Mouse (Mus musculus) layer of hippocampus, adult 8-10 months (tissue): ENCODE results near the gene Mettl16. TPM values are rescaled to one million over a fixed set of nuclear protein-coding genes. Genes with fewer than 3 reads are reported as not detected.

Experiments
- DNase-seq, 2 experiments: peaks; one replicate each; pipeline ENCODE4 v3.0.0; 2022; ENCODE audit warnings: low spot score in 2 of 2
- total RNA-seq, 4 experiments: library from RNA; stranded (reverse); gene quantifications; 2 replicates each; pipeline ENCODE4 v1.2.4; 2022

Mettl16 gene
- total RNA-seq, 4 experiments from 2014 or later: 23.4 to 33.0 (median 30.0) TPM

- no peak for DNase-seq
Observed at GRCm38 (mm10) chr11:74831191-74831605, 60.6 kb downstream of the Mettl16 start.

DNA sequence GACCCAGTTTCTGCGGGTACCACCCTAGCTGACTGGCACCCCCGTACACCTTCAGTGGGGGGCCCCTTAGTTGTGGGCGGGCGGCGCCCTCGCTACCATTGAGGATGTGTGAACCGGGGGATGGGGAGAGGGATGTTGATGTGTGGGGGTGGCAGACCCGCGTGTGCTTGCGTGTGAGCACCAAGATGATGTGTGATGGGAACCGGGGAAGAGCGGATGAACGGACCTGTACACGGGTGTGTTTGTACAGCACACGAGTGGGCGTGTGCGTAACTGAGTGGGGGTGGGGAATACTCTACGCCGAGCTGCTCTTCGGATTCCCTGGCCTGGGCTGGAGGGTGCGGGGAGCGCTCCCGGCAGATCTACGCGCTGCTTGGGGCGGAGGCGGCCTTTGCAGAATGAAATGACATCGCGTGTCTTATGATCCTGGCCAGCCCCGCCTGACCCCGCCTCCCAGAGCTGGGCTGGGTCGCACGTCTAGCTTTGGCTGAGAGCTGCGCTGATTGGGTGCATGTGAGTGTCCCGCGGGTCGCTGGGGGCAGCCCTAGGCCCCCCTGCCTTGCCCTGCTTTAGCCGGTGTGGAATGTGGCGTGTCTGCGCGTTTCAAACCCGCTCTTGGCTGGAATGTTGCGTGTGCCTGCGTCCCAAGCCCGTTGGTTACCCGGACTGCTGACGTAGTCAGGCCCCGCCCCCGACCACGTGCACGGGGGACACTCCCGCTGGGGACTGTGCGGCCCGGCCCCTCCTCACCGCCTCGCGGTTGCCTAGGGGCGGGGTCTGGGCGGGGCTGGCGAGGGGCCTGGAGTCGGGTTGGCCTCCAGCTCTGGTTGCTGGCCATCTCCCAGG lies 61.2 kb downstream of the Mettl16 start:
- DNase-seq: peak; percentile 97 to 98

DNA sequence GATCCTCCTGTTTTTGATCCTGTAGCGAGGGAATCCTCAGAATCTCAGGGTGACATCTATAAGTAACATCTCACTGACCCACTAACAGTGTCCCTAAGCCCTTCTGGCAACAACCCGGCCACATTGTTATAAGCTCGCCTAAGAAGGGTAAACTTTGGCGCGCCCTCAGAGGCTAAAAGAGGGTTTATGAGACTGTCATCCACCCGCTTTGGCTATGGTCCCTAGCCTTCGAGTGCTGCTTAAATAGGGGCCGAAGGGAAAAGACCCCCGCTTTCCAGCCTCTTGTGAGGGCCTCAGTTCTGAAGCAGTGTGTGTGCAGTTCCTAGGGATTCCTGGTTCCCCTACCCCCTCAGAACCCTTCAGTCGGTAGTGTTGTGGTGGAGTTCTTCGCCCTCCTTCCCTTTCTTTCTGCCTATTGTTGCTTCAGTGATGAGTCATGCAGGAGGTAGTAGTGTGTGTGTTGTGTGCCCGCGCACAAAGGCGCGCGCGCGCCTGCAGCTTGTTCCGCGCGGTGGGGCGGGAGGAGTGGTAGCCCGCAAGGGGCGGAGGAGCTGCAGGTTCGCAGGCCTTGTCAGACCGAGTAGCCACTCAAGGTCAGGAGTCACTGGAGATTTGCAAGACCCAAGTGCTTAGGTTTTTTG lies 62.0 kb downstream of the Mettl16 start:
- no peak for DNase-seq

DNA sequence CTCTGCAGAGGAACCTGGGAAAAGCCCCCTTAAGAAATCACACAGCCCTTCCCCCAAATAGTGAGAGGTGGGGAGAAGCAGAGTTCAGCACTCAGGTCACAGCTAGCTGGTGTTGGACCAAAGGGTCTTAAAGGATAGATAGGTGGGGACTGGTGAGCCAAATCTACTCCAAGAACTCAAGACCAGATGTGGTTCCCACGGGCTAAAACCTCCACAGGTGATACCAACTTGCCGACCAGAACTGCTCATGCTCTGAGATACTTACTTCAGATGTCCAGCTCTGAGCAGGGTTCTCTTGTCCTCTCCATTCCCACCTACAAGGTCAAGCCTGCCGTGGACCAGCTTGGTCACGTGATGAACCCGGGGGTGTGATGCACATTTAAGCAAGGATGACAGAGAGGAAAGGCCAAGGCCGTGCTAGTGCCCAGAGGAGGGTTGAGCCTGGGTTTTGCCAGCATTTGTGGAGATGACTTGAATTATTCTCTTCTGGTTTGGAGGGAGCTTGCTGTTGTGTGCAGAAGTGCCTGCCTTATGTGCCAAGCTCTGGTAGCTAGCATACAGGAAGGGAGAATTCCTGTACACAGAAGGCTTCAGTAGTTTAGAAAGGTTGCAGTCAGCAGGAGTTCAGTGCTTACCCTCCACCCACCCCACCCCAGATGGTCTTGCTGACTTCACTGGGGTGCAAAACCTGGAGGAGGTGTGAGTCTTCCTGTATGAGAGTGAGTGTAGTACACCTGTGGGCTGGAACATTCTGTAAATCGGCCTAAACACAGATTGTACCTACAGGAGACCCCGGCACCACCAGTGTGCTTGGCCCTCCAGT lies 63.1 kb downstream of the Mettl16 start:
- no peak for DNase-seq

- no peak for DNase-seq
Observed at GRCm38 (mm10) chr11:74834359-74834638, 63.7 kb downstream of the Mettl16 start.

GRCm38 (mm10) chr11:74834650-74835277 lies 64.1 kb downstream of the Mettl16 start:
- DNase-seq: no peak

GRCm38 (mm10) chr11:74835593-74836224 lies 65.1 kb downstream of the Mettl16 start:
- no peak for DNase-seq

DNA sequence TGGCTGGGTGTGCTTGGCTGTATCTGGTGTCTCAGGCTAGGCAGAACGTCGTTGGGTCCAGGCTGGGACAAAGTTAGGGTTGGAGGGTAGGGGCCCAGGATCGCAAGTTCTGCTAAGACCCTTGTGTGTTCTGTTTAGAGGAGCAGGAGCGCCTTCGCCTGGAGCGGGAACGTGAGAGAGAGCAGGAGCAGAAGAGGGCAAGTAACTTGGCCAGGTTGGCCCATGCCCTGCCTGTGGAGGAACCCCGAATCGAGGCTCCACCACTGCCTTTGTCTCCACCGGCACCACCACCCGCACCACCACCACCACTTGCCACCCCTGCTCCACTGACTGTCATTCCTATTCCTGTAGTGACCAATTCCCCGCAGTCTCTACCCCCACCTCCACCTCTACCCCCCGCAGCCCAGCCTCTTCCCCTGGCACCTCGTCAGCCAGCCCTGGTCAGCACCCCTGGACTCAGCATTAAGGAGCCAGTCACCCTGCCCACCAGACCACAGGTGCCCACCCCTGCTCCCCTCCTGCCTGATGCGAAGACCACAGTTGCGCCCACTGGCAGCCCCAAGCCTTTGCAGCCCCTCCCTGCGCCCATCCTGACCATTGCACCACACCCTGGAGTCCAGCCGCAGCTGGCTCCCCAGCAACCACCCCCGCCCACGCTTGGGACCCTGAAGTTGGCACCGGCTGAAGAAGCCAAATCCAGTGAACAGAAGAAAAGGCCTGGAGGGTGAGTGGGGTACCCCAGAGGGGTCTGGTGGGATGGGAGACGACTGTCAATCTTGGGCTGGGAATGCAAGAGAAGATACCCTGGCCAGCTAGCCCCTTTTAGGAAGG lies 65.8 kb downstream of the Mettl16 start:
- no peak for DNase-seq

GRCm38 (mm10) chr11:74837056-74837693 lies 66.5 kb downstream of the Mettl16 start:
- no peak for DNase-seq

GRCm38 (mm10) chr11:74837694-74838431 lies 67.2 kb downstream of the Mettl16 start:
- peak; percentile 87 to 88 for DNase-seq

DNA sequence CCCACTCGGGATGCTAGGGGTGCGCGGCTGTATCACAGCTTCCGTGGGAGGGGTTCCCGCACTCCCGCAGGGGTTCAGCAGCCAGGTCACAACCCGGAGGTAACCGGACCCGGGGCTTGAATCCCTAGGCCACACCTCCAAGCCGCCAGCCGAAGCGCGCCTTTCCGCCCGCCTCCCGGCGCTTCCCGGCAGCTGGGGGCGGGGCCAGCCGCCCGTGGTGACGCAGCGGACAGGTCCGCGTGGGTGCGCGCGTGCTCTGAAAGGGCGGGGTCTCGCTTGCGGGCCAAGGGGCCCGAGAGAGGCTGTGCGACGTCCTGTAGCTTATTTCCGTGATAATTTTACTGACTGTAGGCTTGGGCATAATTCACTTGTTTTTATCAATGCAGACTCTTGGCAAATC lies 67.8 kb downstream of the Mettl16 start:
- DNase-seq: peak; percentile 86 to 87

GRCm38 (mm10) chr11:74838971-74839370 lies 68.3 kb downstream of the Mettl16 start:
- no peak for DNase-seq

DNA sequence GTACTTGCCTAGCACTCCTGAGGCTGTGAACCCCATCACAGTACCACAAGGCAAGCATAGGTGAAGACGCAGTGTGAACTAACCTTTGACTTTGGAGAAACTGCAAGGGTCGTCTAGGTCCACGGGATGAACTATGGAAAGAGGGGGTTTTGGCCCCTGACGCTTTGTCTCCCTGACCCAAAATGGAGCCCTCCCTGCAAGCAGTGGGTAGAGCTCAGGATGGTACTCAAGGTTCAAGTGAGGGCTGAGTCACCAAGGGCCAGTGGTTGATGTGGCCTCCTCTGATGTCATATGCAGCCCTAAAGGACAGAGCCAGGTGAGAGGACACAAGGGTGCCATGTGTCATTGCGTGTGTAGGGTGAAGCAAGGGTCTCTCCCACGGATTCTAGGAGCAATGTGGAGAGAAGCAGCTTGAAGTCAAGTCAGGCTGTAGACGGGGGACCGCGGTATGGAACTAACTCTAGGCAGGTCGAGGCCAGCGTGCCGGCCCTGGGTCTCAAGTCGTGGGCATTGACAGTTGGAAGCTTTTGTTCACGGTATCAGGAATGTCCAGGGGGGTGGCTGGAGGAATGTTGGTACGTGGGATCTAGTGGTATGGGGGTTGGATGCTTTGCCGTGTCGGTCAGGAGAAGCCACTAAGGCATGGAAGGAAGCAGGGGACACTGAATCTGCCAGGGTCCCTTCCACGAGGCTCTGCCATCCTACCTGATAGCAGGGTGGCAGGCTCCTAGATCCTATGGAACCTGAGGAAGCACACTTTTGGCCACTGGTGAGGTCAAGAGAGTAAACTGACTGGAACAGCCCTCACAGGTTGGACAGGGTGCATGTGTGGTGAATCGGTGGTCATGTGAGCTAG lies 69.5 kb downstream of the Mettl16 start:
- DNase-seq: no peak

DNA sequence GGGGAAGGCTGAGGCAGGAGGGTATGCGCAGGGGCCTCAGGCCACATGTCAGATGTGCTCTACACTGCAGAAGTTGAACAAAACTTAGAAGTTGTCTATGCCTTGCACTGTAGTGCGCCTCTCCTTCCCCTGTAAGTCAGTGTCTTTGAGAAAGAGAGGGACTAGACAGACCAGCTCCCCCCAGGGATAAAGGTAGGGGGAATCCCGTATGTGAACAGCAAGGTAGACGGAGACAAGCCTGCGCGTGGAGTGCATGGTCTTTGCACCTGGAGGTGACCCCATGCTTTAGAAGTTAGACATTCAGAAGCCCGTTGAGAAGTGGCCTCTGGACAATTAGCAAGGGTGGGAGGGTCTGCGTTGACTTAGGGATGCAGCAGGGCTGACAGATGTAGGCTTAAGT lies 70.1 kb downstream of the Mettl16 start:
- no peak for DNase-seq

GRCm38 (mm10) chr11:74841366-74841765 lies 70.7 kb downstream of the Mettl16 start:
- no peak for DNase-seq

DNA sequence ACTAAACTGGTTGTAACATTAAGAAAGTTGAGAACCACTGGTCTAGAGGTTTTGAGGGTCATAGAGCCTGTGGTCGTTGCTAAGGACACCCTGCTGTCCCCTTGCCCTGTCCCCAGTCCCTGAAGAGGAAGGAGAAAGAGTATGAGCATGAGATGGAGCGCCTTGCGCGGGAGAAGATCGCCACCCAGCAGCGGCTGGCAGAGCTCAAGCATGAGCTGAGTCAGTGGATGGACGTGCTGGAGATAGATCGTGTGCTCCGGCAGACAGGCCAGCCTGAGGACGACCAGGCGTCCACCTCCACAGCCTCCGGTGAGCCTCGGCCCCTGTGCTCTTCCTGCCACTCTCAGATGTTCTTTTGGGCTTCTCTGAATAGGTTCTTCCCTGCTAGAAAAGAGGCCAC lies 71.4 kb downstream of the Mettl16 start:
- no peak for DNase-seq

DNA sequence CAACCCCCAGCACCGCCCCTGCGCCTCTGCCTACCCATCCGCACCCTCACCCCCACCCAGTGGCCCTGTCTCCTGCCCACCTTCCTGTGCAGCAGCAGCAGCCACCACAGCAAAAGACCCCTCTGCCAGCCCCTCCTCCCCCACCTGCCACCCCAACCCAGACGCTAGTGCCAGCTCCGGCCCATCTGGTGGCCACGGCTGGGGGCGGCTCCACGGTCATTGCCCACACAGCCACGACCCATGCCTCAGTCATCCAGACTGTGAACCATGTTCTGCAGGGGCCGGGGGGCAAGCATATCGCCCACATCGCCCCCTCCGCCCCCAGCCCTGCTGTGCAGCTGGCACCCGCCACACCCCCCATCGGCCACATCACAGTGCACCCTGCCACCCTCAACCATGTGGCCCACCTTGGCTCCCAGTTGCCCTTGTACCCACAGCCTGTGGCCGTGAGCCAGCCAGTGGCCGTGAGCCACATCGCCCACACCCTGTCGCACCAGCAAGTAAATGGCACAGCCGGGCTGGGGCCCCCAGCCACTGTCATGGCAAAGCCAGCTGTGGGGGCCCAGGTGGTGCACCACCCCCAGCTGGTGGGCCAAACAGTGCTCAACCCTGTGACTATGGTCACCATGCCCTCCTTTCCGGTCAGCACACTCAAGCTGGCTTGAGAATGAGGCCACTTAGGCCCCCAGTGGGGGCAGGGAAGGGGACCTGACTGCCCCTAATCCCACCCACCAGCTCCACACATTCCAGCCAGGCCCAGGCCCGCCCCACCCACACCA lies 72.2 kb downstream of the Mettl16 start:
- DNase-seq: no peak

DNA sequence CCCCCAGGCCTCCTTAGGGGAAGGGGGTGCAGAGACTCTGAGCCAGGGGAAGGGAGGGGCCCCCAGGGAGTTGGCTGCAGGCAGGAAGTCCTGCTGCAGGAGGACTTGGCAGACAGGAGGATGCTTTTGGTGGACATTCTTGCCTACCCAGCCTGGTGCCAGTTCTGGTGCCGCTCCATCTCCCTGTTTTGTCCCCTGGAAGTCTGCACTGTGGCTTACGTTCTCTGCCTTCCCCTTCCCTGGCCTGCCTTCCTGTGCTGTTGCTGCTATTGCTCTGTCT lies 72.7 kb downstream of the Mettl16 start:
- DNase-seq: no peak
